Mouse (Mus musculus) ovary, postnatal 10 days (tissue): Measurements from ENCODE around the gene Trim39.

ENCODE experiments used
- DNase-seq: peaks from one replicate; pipeline ENCODE4 v3.0.0; 2022; ENCODE audit warnings: low spot score

The Trim39 gene

DNA sequence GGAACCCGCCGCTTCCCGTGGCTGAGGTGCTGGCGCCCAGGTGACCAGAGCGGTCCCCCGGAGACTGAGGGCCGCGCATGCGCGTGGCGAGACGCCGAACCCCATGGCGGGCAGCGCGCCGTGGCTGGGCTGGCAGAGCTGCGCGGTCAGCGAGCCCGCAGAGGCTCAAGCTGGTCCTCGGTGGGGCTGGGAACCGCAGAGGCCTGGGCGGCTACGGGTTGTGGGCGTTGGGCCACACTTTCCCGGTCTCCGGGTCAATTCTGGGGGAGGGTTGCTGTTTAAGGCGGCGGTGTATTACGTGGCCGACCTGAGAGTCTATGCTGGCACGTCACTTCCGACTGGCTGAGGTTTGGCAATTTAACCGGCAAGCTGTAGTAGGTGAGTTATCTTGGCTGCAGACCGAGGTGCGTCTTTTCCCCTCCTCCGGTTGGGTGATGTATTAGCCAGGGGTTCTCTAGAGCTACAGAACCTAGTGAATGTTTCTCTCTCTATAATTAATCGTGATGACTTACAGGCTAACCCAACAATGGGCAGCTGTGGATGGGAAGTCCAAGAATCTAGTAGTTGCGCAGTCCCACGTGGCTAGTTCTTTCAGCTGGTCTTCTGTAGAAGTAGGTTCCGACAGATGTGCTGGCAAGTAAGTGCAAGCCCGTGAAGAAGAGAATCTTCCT lies at the start of gene Trim39:
Gene Trim39 (minus strand): TSS at position 662 of the 671 bp plus-strand sequence.
- peak; percentile 87 for DNase-seq

DNA sequence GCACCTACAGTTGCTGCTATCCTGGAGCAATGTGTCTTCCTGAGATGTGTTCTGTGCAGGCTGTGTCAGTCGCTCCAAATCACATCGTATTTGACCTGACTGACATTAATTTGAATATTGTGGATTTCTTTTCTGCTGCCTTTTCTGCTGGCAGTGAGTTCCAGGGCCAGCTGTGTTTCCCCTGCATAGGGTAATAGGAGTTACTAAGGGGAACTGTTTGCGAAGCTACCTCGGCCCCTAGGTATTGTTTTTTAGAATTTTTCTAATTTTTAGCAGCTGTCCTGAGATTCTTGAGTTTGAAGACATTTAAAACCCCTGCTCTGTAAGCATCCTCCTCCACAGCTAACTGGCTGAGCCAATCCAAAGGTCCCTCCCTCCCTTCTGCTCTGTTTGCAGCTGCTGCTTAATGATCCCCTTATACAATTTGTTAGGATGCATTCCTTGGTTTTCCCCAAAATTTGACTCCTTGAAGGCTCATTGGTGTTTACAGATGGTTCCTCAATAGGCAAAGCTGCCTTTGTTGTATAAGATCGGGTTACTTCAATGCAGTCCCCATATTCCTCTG lies 43.7 kb upstream of the Trim39 start:
- no peak for DNase-seq

DNA sequence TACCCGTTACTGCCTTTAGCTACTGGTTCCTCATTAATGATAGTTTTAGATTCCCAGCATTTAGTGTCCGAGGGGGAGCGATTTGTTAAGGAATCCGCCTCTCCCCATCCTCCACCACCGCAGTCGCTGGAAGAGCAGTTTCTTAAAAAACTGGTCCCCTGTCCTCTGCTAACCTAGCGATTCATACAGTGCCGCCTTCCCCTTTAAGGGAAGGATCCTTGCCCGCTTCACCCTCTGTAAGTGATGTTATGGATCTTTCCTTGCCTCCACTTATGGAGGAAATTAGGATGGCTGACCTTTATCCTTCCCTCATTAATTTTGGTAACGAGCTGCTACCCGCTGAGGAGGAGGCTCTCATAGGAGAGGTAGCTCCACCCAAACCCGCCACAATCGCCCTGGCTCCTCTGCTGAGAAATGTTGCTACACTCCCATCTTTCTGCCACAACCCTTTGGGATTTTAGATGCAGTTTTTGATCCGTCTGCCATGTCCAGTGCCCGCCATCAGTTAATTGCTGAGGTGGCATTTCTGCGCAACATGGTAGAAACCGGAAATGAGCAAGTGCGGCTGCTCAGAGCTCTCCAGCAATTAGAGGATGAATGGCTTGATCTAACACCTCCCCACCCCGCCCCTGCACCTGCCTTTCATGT lies 43.1 kb upstream of the Trim39 start:
- DNase-seq: peak; percentile 26

DNA sequence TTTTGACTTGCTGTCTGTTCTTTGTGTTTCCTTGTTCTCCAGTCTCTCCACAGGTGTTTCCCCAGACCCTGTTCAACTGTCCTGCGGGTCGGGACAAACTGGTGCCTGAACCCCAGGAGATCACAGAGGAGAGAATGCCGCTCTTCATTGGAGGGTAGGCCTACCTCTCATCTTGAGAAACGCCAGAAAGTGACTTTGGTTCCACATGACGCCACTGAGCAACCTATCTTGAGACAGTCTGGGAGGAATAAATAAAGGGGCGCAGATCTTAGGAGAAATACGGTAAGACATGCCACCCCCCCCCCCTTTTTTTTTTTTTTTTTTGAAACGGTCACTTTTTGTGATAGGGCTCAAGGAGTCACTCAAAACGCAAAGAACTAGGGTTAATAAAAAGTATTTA lies 42.5 kb upstream of the Trim39 start:
- DNase-seq: no peak

DNA sequence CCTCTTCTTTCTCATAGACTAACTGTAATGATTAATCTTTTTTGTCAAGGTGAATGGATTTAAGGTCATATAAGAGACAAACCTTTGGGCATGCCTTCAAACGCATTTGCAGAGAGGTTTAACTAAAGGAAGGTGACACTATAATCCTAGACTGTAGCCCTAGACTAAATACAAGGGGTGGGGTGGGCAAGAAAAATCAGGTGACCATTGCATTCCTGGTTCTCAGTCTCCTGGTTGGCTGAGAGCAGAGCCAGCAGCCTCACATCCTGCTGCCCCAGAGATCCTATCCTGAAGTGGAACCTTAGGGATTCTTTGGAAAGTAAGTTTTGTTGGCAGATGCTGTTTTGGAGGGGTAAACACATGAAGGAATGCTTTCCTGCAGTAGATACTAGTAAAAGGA lies 37.2 kb upstream of the Trim39 start:
- DNase-seq: no peak

DNA sequence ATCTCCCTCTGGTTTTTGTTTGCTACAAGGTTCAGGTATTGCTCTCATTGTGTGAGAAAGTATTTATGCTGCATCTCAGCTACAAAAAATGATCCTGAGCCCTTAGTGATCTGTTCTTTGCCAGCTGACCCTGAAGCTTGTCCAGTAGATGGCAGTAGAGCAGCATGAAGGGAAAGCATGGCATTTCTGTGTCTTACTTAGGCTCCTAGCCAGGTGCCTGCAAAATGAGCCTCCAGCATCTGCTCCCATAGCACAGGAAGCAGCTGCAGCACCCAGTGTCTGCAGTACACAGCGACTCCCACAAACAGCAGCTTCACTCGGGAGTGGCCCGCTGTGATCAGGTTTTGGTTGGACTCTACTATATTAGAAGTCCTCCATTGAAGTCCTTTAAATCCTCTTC lies 36.8 kb upstream of the Trim39 start:
- DNase-seq: peak; percentile 10

DNA sequence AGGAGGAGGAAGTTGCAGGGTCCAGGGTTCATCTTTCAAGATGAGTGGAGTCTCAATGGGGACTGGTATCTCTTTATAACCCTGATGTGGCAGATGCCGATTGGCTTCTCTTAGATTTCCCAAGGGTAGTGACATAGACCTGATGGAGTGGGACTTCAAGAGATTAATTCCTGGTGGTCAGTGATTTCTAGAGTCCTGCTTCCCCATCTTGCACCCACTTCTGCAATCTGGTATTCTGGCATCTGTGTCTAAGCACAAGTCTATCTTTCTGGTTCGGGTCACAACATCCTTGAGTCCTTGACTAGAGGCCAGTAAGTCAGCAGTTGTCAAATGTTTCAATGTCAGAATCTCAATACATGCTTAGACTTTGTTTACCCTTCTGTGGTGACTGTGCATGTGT lies 14.3 kb upstream of the Trim39 start, which contains the start of gene H2-M10.2:
Gene H2-M10.2 (minus strand): TSS at position 101 of the 400 bp plus-strand sequence.
- no peak for DNase-seq

DNA sequence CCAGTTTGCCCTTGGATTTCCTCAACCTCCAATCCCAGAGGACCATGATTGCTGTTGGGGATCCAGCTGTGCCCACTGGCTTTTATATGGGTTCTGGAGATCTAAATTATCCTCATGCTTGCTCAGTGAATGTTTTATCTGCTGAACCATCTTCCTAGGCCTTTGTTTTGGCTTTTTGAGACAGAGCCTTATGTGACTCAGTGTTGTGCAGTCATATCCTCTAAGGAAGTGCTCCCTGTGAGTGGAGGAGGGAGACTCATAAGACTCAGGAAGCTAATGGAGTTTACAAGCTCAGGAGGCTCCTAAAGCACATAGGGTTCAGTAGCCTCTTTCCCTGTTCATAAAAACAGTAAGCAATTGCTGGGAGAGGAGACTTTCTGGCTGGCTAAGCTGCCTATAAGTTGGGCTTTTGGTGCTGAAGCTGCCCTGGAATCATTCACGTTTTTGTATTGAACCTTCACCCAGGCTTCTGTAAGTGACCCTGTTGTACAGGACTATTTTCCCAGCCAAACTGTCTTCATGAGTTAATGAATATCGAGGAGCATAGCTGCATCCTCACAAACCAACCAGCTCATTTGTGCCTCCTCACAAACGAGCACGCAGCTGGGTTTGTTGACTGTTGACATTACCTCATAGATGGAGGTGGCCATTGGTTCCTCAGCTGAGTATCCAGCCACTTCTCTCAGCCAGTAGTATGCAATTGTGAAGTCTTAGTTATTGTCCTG lies 9.6 kb upstream of the Trim39 start:
- DNase-seq: no peak

DNA sequence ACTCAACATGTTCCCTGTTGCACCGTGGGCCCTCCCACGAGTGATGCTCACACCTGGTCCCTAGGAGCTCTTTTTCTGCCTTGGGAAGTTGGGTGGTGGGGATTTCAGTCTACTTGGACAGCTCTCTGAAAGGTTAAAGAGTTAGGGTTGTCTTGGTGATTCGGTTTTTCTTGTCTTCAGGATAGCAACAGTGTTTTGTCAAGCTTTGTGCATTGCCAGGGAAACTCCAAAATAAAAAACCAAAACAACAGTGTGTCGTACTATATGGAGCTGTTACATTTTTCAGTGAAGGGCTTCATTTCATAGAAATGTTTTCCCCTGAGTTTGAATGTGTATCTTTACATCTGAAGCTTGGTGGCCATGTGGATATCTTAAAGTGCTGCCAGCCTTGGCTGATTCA lies 2.7 kb upstream of the Trim39 start:
- DNase-seq: no peak

DNA sequence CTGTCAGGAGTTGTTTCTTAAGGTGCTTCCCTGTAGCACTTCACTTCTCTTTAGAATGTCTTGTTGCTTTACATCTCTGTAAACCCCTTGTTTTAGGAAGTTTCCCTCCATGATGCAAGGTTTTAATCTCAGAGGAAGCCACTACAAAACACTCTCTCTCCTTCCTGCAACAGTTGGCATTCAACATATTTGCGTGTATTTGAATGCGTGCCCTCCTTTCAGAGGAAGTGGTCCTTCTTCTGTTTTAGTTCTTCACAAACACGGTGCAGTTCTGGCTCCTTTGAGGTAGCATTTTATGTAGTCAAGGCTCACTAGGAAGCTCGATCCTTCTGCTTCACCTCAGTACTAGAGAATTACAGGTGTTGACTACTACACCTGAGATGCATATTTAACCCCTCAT lies 1.7 kb upstream of the Trim39 start:
- DNase-seq: no peak

DNA sequence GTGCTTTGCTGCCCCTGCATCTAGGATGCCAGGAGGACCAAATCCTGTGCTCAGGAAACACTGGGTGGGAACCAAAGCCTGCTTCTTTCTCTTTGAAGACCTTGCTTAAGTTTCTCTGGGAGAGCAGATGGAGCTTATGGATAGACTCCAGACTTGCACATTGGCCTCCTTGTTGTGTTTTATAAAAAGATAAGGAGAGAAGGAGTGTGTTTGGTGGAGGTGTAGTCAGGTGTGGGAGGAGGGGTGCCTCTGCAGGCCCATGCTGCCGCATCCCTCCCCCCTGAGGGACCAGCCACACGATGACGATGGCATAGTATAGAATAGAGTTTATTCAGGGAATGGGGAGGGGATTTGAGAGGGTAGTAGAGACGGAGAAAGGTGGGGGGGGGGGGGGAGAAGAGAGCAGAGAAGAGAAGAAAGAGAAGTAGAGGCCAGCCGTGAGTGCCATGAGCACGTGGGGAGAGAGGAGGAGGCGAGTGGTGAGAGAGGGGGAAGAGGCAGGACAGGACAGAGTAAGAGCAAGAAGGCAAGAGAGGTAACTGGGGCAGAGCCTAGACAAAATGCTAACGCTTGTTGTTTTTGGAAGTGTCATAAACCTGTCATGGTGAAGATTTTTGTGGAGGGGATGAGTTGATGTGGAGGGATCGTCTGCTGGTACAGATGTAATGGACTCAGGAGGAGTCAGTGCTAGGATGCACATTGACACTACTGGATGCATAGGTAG lies 758 bp upstream of the Trim39 start:
- DNase-seq: no peak

DNA sequence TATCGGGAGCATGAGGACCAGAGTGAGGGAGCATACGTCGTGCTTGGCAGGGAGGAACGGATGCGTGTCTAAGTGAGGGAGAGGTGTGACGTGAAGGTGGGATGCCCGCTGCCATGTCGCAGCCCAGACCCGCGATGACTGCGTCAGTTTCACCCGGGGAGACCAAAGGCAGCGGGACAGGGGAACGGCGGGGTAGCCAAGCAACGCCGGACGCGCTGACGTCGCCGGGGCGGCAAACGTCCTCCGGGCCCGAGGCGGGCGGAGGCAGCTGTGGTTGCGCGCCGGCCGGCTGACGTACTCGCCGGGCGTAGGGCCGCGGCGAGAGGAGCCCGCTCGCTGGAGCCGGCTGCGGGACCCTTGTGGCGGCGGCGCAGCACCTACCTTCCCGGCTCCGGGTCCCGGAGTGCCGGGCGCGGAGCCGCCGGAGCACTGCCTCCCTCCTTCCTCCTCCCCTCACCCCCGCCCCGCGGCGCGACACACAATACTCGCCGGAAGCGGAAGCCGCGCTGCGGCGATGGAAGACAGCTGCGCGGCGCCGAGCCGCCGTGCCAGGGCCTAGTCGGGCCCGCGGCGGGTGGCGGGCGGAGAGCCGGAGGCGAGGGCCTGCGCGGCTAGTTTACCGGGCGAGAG lies 976 bp downstream of the Trim39 start:
- DNase-seq: peak; percentile 72

DNA sequence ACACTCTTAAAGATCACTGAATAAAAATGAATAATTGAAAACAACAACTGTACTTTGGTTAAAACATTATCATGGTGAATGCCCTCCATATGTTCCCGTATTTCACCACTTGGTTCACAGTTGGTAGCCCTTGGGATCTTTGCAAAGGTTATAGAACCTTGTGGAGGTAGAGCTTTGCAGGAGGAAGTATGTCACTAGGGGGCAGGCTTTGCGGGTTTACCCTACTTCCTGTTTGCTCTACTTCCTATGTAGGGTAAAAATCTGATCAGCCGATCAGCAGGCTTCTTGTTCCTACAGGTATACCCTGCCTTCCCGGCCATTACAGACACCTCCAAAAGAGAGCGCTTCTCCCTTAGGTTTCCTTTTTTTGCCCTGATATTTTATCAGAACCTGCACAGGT lies 6.2 kb downstream of the Trim39 start:
- DNase-seq: no peak

DNA sequence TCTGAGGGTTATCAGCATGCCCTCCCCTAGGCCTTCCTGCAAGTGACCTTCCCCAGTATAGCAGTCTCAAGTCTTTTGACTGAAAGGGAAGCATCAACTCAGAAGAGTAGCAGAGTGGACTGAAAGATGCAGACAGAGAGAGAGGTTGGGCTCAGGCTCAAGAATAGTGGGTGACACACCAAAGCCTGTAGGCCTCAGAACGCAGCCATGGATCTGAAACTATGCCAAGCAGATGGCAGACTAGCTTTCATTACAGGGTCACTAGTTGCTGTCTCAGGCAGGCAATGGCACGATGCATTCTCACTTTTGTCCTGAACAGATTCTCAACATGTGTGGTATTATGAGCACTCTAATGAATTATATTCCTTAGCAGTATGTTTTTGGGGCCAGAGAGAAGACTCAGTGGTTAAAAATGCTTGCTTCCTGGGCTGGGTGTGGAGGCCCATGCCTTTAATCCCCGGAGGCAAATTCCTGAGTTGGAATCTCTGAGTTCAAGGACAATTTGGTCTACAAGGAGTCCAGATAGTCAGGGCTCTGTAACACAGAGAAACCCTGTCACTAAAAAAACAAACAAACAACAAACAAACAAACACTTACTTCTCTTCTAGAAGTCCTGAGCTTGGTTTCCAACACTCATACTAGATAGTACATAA lies 7.6 kb downstream of the Trim39 start:
- DNase-seq: no peak

DNA sequence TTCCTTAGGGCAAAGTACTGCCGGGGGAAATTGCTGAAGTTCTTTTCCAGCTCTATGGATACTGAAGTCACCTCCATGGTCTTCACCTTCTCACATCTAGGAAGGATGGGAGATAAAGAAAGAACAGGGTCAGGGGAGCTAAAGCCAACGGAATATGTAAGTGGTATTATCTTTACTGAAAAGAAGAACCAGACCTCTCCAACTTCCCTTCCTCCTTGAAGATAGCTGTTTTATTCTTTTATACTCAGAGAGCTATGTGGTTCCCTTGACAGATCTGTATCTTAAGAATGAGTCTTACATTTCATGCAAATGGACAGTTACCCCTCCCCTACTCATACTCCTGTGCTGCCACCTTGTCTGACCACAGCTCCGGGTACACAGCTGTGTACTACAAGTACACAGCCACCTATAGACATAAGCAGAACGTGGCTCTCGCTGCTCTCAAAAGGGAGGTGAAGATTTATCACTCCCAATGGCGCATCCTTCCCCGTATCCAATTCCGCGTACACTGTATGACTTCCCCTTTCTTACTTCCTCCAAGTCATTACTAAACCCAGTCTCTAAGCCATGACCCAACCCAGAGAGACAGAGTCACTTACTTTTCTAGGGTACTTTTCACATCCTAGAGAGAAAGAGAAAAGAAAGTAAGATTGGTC lies 10.4 kb downstream of the Trim39 start:
- DNase-seq: no peak

DNA sequence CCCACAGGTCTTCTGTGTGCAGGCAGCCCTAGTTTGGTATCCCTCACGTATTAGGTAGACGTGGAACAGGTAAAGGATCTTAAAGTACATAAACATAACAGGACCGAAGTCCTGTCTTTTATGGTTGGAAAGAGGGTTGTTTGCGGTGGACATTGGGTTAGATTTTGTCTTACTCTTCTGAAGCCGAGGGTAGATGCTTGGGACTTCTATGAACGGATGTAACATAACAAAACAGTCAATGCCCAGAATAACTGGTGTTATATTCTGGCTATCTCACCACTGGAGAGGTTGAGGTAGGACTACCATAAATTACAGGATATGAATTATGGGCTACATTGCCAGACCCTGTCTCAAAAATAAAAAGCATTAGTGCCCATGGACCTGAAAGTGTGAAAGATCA lies 14.1 kb downstream of the Trim39 start, which contains the start of gene Rpp21:
Gene Rpp21 (minus strand): TSS at position 101 of the 400 bp plus-strand sequence.
- DNase-seq: no peak

DNA sequence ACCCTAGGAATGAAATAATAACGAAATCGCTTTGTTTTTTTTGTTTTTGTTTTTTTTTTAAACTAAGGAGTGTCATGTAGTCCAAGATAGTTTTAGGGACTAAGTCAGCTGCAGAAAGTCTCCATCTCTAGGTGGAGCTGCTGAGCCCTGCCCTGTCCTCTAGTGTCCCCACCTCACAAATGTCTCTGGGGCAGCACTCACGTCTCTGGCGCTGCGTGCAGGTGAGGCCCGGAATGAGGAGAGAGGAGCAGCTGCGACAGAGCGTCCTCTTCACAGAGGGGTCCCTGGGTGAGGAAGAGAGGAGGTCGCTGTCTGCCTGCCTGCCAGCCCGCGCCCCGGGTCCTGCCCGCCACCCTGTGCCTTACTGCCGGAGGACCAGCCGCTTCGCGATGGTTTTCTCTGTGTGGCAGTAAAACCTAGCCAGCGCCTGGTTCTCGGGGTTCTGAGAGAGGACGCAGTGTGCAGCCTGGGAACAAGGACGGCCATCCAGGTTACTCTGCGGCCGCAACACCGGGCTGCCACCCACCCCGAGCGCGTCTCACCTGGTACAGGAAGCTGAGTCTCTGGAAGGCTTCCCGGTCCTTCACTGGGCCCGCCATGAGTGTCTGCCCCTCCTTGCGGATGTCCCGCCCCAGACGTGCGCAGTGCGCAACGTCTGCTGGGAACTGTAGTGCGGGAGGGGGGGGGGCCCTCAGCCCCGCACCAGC lies 14.7 kb downstream of the Trim39 start:
- peak; percentile 56 for DNase-seq

DNA sequence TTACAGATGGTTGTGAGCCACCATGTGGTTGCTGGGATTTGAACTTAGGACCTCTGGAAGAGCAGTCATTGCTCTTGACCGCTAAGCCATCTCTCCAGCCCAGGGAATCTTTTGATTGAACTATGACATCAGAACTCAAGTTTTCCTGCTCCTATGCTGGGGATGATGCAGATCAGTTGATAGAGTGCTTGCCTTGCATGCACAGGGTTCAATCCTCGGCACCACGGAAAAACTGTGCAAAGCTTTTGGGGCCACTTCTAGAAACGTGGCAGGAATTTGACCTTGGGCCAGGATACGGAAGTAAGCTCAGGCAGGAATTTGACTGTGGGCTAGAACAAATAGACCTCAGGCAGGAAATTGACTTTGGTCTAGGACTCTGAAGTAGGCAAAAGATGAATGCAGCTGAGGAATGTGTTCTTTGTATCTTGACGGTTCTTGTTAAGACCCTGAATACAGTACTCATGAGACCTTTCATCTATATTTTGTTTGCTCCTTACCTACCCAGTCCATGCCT lies 18.9 kb downstream of the Trim39 start:
- DNase-seq: no peak

DNA sequence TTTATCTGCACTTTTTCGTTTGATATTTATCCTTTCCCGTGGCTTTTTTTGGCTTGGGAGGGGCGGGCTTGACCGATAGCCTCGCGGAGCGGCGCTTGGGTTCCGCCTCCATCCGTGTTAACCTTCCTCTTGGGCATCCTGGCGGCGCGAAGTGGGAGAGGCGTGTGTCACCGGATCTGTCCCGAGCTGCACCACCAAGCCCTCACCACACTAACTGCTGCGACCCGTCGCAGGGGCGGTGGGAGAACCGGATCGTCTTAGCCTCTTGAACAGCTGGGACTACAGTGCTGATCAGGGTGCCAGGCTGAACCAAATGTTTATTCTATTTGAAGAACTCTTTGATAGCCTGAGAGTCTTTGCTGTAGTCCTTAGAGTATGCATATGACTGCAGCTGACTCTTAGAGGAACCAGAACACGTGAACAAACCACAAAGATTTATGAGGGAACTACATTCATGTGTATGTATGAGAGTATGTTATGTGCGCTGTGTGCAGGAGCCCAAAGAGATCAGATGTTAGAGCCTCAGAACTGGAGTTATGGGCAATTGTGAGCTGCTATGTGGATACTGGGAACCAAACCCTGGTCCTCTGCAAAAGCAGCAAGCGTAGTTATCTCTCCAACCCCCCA lies 19.7 kb downstream of the Trim39 start:
- no peak for DNase-seq
